ENCODE assay signal across 12 mouse cellular contexts in genomic region chr3:122364565-122364964, GRCm38 (mm10).
DNase-seq lines count a peak whose midpoint lies in the region; ATAC-seq and TF ChIP-seq lines count a peak whose summit lies in the region.
"Had no signal": no experiment of that assay in that cellular context is flagged by ENCODE, and none has a peak within 500 bp of the region (broad histone marks: within the 10 kb centered on the region; RNA-seq: fewer than 3 reads in every experiment).

No protein-coding gene starts in this region.

- peaks cover 11% of the 10 kb centered on the region for H3K4me1 ChIP-seq in lung, embryonic 16.5 days (replicated peaks; ENCODE audit: control insufficient read depth, insufficient read depth, low read length)
- peaks cover 7% of the 10 kb centered on the region for H3K4me1 ChIP-seq in embryonic fibroblast, embryonic 13.5 days (ENCODE audit: control insufficient read depth, insufficient read depth, low read length)
- H3K4me1 ChIP-seq in stomach, embryonic 15.5 days: peaks cover 12% of the 10 kb centered on the region; the same call in 1 of the 2 replicates

- H3K4me3 ChIP-seq in lung, embryonic 16.5 days (ENCODE audit: low read length): no peak overlapping the region
- no peak overlapping the region for H3K4me3 ChIP-seq in embryonic fibroblast, embryonic 13.5 days (ENCODE audit: insufficient read depth, low read length)
- H3K4me3 ChIP-seq in stomach, embryonic 15.5 days (replicated peaks): no peak overlapping the region
- H3K4me3 ChIP-seq: liver, embryonic 12.5 days had no signal

- no peaks in the 10 kb centered on the region for H3K9me3 ChIP-seq in lung, embryonic 16.5 days (ENCODE audit: control insufficient read depth, low read length)
- H3K9me3 ChIP-seq in stomach, embryonic 15.5 days: no peaks in the 10 kb centered on the region
- H3K9me3 ChIP-seq: liver, embryonic 12.5 days had no signal

- ATAC-seq in lung, embryonic 16.5 days (ENCODE audit: low read depth): peak; percentile 24; the same call in 1 of the 2 replicates
- ATAC-seq in stomach, embryonic 15.5 days (ENCODE audit: insufficient read depth, low FRiP score, low read depth): no peak
- ATAC-seq: liver, embryonic 12.5 days had no signal

- TF ChIP-seq CTCF in brain, embryonic 14.5 days (IDR thresholded peaks at IDR 0.05; ENCODE audit: borderline replicate concordance, extremely low read depth, insufficient read depth, insufficient read length): no peak
- TF ChIP-seq CTCF in embryonic fibroblast, embryonic 13.5 days (IDR thresholded peaks at IDR 0.05; ENCODE audit: borderline replicate concordance, insufficient read depth, low read length): no peak

- 44% methylated on average over 3 of the region's 3 CpGs for WGBS in lung, embryonic 16.5 days
- 43% methylated on average over 3 of the region's 3 CpGs for WGBS in stomach, embryonic 15.5 days

- no peak overlapping the region for H3K9ac ChIP-seq in lung, embryonic 16.5 days (ENCODE audit: low read length)
- no peak overlapping the region for H3K9ac ChIP-seq in stomach, embryonic 15.5 days
- H3K9ac ChIP-seq: liver, embryonic 12.5 days had no signal

- no peak for DNase-seq in lung, postnatal 14 days
- DNase-seq in brain, embryonic 14.5 days (ENCODE audit: low read depth): peak; percentile 25
- DNase-seq in layer of hippocampus, adult 9-10 months (ENCODE audit: low spot score): no peak
- no peak for DNase-seq in layer of hippocampus, postnatal 10 days (ENCODE audit: low spot score in 2 of 2)
- DNase-seq: cerebellum, adult 8-10 months; kidney, adult 8-10 months; layer of hippocampus, postnatal 36 days; thymus, postnatal 14 days had no signal

- no peak overlapping the region for H3K4me2 ChIP-seq in lung, embryonic 16.5 days (ENCODE audit: low read depth, low read length)
- no peak overlapping the region for H3K4me2 ChIP-seq in stomach, embryonic 15.5 days
- H3K4me2 ChIP-seq: liver, embryonic 12.5 days had no signal

- TF ChIP-seq POLR2A in brain, embryonic 14.5 days (IDR thresholded peaks at IDR 0.05; ENCODE audit: borderline replicate concordance, extremely low read depth, insufficient read depth, insufficient read length, poor library complexity, severe bottlenecking): no peak
- no peak for TF ChIP-seq POLR2A in embryonic fibroblast, embryonic 13.5 days (IDR thresholded peaks at IDR 0.05; ENCODE audit: low read depth, low read length)

- H3K36me3 ChIP-seq in lung, embryonic 16.5 days (ENCODE audit: control insufficient read depth, insufficient read depth, low read length): no peaks in the 10 kb centered on the region
- H3K36me3 ChIP-seq in stomach, embryonic 15.5 days: no peaks in the 10 kb centered on the region
- H3K36me3 ChIP-seq: liver, embryonic 12.5 days had no signal

- H3K27me3 ChIP-seq in lung, embryonic 16.5 days (ENCODE audit: control insufficient read depth, insufficient read depth, low read depth, low read length): no peaks in the 10 kb centered on the region
- H3K27me3 ChIP-seq in stomach, embryonic 15.5 days (replicated peaks): no peaks in the 10 kb centered on the region
- H3K27me3 ChIP-seq: liver, embryonic 12.5 days had no signal

- H3K27ac ChIP-seq in lung, embryonic 16.5 days (ENCODE audit: low read length): peak overlapping the region; percentile 38; the same call in 1 of the 2 replicates
- peak overlapping the region; percentile 98 for H3K27ac ChIP-seq in embryonic fibroblast, embryonic 13.5 days (ENCODE audit: insufficient read depth, low read length)
- peak overlapping the region; percentile 78; the same call in 1 of the 2 replicates for H3K27ac ChIP-seq in stomach, embryonic 15.5 days
- H3K27ac ChIP-seq: liver, embryonic 12.5 days had no signal

Comparison
In these comparisons a context has a peak if more than half of its experiments do, and no peak if none do; other contexts are left out.
1. H3K27ac ChIP-seq: peak in every context shown above with its lines; median percentile 98 in embryonic fibroblast, embryonic 13.5 days; 78 in stomach, embryonic 15.5 days; 38 in lung, embryonic 16.5 days.